Mouse (Mus musculus): Measurements from ENCODE around the gene Pla2g12b.
"Not testable (repeated sequence)": the region's sequence is repeated elsewhere in the genome, so short reads cannot be mapped to it uniquely, and the experiment has no call there.

The Pla2g12b gene

GRCm38 (mm10) chr10:59402899-59403792 is at the start of gene Pla2g12b:
Pla2g12b (plus strand) TSS chr10:59403660.
- no peak for DNase-seq

GRCm38 (mm10) chr10:59354120-59354519 is 49.3 kb upstream of the Pla2g12b start:
- DNase-seq = no peak

GRCm38 (mm10) chr10:59355020-59355419 is 48.4 kb upstream of the Pla2g12b start:
- no peak for DNase-seq

GRCm38 (mm10) chr10:59358744-59359143 is 44.7 kb upstream of the Pla2g12b start:
- no peak for DNase-seq

GRCm38 (mm10) chr10:59363208-59363607 is 40.3 kb upstream of the Pla2g12b start:
- DNase-seq = no peak

- DNase-seq = no peak
These were observed 38.9 kb upstream of the Pla2g12b start for GRCm38 (mm10) chr10:59364551-59364950.

- DNase-seq = no peak
These were observed 37.5 kb upstream of the Pla2g12b start for GRCm38 (mm10) chr10:59365804-59366589.

GRCm38 (mm10) chr10:59366746-59367145 is 36.7 kb upstream of the Pla2g12b start:
- no peak for DNase-seq

GRCm38 (mm10) chr10:59367206-59367605 is 36.3 kb upstream of the Pla2g12b start:
- DNase-seq = no peak

- no peak for DNase-seq
These were observed 34.7 kb upstream of the Pla2g12b start for GRCm38 (mm10) chr10:59368729-59369128.

GRCm38 (mm10) chr10:59369426-59369825 is 34.0 kb upstream of the Pla2g12b start:
- no peak for DNase-seq

- DNase-seq = no peak
These were observed 25.6 kb upstream of the Pla2g12b start for GRCm38 (mm10) chr10:59377906-59378305.

- DNase-seq = no peak
These were observed 24.7 kb upstream of the Pla2g12b start for GRCm38 (mm10) chr10:59378728-59379127.

- no peak for DNase-seq
These were observed 23.5 kb upstream of the Pla2g12b start for GRCm38 (mm10) chr10:59379927-59380326.

- no peak for DNase-seq
These were observed 23.0 kb upstream of the Pla2g12b start for GRCm38 (mm10) chr10:59380411-59380821.

GRCm38 (mm10) chr10:59381563-59381962 is 21.9 kb upstream of the Pla2g12b start:
- not testable (repeated sequence) for DNase-seq

- peak; percentile 74 for DNase-seq
These were observed 16.5 kb upstream of the Pla2g12b start for GRCm38 (mm10) chr10:59386951-59387350.

- peak; percentile 44 for DNase-seq
These were observed 13.8 kb upstream of the Pla2g12b start for GRCm38 (mm10) chr10:59389652-59390051.

- DNase-seq = no peak
These were observed 11.6 kb upstream of the Pla2g12b start for GRCm38 (mm10) chr10:59391907-59392306.

- not testable (repeated sequence) for DNase-seq
These were observed 8.0 kb upstream of the Pla2g12b start, which contains the start of gene Gm10273 for GRCm38 (mm10) chr10:59395461-59395860. Gm10273 (plus strand) TSS chr10:59395632.

GRCm38 (mm10) chr10:59403793-59404149 is 311 bp downstream of the Pla2g12b start:
- DNase-seq = no peak

- no peak for DNase-seq
These were observed 5.0 kb downstream of the Pla2g12b start for GRCm38 (mm10) chr10:59408499-59408898.

GRCm38 (mm10) chr10:59410264-59410663 is 6.8 kb downstream of the Pla2g12b start:
- no peak for DNase-seq

- DNase-seq = no peak
These were observed 10.3 kb downstream of the Pla2g12b start for GRCm38 (mm10) chr10:59413711-59414110.

Data from layer of hippocampus, adult 9-11 months (tissue).